Mouse (Mus musculus): ENCODE results near the gene Meis2. TPM values are rescaled to one million over a fixed set of nuclear protein-coding genes. Genes with fewer than 3 reads are reported as not detected.

Meis2 gene
- total and polyA plus RNA-seq, 3 experiments = 3.1 to 9.8 TPM; not detected in 1

GRCm38 (mm10) chr2:115890030-115890429 lies 175.6 kb downstream of the Meis2 start:
- Histone ChIP-seq H3K4me3 (ENCODE audit: control insufficient read depth in 1 of 2, insufficient read depth in 1 of 2, low read depth in 2 of 2, low read length in 2 of 2) (no peak overlapping the region), H3K27me3 (ENCODE audit: control insufficient read depth in 1 of 2, insufficient read depth in 2 of 2, low read length in 2 of 2) (no peaks in the 10 kb centered on the region), H3K4me1 (ENCODE audit: control insufficient read depth in 1 of 2, insufficient read depth in 2 of 2, low read length in 2 of 2) (no peaks in the 10 kb centered on the region; a peak in 1 of 4 replicates), H3K27ac (ENCODE audit: control insufficient read depth, low read depth, low read length) (no peak overlapping the region), H3K9me3 (replicated peaks; ENCODE audit: insufficient read depth, low read length) (no peaks in the 10 kb centered on the region), H3K36me3 (ENCODE audit: control insufficient read depth in 1 of 2, insufficient read depth in 2 of 2, low read length in 2 of 2) (no peaks in the 10 kb centered on the region), H3K9ac (ENCODE audit: control insufficient read depth, low read depth, low read length, poor library complexity, severe bottlenecking) (no peak overlapping the region), H3K79me2 (ENCODE audit: control insufficient read depth, insufficient read depth, low read length, poor library complexity) (no peaks in the 10 kb centered on the region)
- TF ChIP-seq MEF2A (IDR thresholded peaks at IDR 0.05; ENCODE audit: extremely low read depth, insufficient replicate concordance, low read depth, low read length, poor library complexity, severe bottlenecking) (no peak), E2F4 (IDR thresholded peaks at IDR 0.05; ENCODE audit: borderline replicate concordance, low read depth, low read length) (no peak), GATA1 (IDR thresholded peaks at IDR 0.05; ENCODE audit: low read depth, low read length) (no peak), UBTF (IDR thresholded peaks at IDR 0.05; ENCODE audit: borderline replicate concordance, insufficient read depth, low read depth, low read length) (no peak)
- DNase-seq (ENCODE audit: low read depth, low spot score) = no peak

- no peaks in the 10 kb centered on the region for H3K9me3 ChIP-seq (replicated peaks; ENCODE audit: insufficient read depth, low read length)
- H3K36me3 ChIP-seq (ENCODE audit: control insufficient read depth in 1 of 2, insufficient read depth in 2 of 2, low read length in 2 of 2) = no peaks in the 10 kb centered on the region
- no peak overlapping the region for H3K9ac ChIP-seq (ENCODE audit: control insufficient read depth, low read depth, low read length, poor library complexity, severe bottlenecking)
- no peak overlapping the region for H3K4me3 ChIP-seq (ENCODE audit: control insufficient read depth in 1 of 2, insufficient read depth in 1 of 2, low read depth in 2 of 2, low read length in 2 of 2)
- TF ChIP-seq POLR2AphosphoS5 (IDR thresholded peaks at IDR 0.05; ENCODE audit: borderline replicate concordance, low read depth, low read length) (no peak), USF2 (IDR thresholded peaks at IDR 0.05; ENCODE audit: borderline replicate concordance in 1 of 2, insufficient read depth in 1 of 2, low read depth in 1 of 2, low read length in 2 of 2) (no peak), RCOR1 (IDR thresholded peaks at IDR 0.05; ENCODE audit: low read depth, low read length) (no peak), KAT2A (conservative IDR thresholded peaks at IDR 0.05; ENCODE audit: low read depth, low read length) (no peak), TAL1 (IDR thresholded peaks at IDR 0.05; ENCODE audit: low read length) (no peak), ZKSCAN1 (IDR thresholded peaks at IDR 0.05; ENCODE audit: low read depth, low read length) (no peak), RAD21 (IDR thresholded peaks at IDR 0.05; ENCODE audit: low read depth, low read length) (no peak), MYC (IDR thresholded peaks at IDR 0.05; ENCODE audit: low read depth, low read length) (no peak), ZNF384 (IDR thresholded peaks at IDR 0.05; ENCODE audit: low read depth, low read length) (no peak), CHD2 (IDR thresholded peaks at IDR 0.05; ENCODE audit: low read length) (no peak), POLR2A (IDR thresholded peaks at IDR 0.05; ENCODE audit: control insufficient read depth in 1 of 2, insufficient read depth in 1 of 2, low read depth in 1 of 2, low read length in 2 of 2, poor library complexity in 1 of 2) (no peak), NELFE (IDR thresholded peaks at IDR 0.05; ENCODE audit: low read depth, low read length) (no peak), NRF1 (IDR thresholded peaks at IDR 0.05; ENCODE audit: insufficient read depth, low read depth, low read length, poor library complexity, severe bottlenecking) (no peak), USF1 (IDR thresholded peaks at IDR 0.05; ENCODE audit: low read depth, low read length) (no peak), MAFK (IDR thresholded peaks at IDR 0.05; ENCODE audit: borderline replicate concordance, low read depth, low read length) (no peak)
- no peaks in the 10 kb centered on the region for H3K79me2 ChIP-seq (ENCODE audit: control insufficient read depth, insufficient read depth, low read length, poor library complexity)
- no peak for DNase-seq (ENCODE audit: low read depth, low spot score)
- no peak overlapping the region for H3K27ac ChIP-seq (ENCODE audit: control insufficient read depth, low read depth, low read length)
- no peaks in the 10 kb centered on the region; a peak in 1 of 4 replicates for H3K4me1 ChIP-seq (ENCODE audit: control insufficient read depth in 1 of 2, insufficient read depth in 2 of 2, low read length in 2 of 2)
- no peaks in the 10 kb centered on the region for H3K27me3 ChIP-seq (ENCODE audit: control insufficient read depth in 1 of 2, insufficient read depth in 2 of 2, low read length in 2 of 2)
Observed at GRCm38 (mm10) chr2:115889212-115889611, 176.4 kb downstream of the Meis2 start.

Measured in MEL (cell line).